Mouse (Mus musculus) thymus, postnatal 14 days (tissue): ENCODE results near the gene Cyp11a1.
A peak's percentile ranks its signal among the peaks of the same experiment; 100 is the strongest.

ENCODE experiments used
- DNase-seq: peaks from one replicate; pipeline ENCODE4 v3.0.0; 2021

The Cyp11a1 gene

DNA sequence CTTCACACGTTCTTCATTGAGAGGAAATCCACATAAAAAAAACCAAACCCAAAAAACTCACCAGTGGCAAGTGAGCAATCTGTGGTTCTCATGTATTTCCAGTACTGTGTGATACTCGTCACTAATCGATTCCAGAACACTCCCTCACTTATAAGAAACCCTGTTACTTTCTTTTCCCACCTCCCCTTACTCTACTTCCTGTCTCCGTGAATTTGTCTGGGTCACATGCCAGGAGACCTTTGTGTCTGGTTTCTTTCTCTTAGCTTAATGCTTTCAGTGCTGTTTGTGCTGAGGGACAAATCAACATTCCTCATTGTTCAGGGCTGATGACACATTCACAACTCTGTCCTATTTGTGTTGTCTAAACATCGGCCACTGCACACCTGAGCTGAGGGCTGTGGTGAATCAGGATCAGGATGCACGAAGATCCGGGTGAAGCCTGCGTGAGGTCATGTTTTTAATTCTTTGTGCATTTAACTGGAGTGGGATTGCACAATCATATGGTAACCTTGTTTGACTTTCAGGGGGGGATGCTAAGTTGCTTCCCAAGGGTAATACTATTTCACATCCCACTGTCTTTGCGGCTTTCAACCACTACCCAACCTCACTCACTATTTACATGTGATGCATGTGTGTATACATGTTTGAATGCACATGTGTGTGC, 33.3 kb upstream of the Cyp11a1 start:
- DNase-seq, result no peak

DNA sequence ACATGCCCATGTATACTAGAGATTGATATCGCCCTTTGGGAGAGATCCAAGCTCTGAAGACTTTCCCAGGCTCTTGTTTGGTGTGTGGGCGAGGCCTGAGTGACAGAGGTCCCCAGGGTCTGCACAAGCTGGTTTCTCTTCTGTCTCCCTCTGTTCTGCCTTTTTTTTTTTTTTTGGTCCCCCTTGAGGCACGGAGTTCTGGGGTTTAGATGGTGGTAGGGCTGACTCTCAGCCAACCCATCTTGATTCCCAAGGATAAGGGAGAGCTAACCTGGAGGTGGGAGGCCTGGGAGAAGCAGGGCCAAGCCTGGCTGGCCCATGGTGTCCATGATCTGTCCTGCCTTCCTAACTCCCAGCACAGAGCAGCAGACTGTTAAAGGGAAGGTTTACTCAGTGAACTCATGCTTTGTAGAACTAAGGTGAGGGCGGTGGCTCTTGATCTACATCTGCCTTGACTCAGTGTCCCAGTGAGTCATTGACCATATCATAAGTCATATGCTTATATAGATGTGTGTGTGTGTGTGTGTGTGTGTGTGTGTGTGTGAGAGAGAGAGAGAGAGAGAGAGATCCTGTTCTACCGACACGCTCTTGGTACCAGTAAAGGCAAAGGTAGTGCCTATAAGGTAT, 32.7 kb upstream of the Cyp11a1 start:
- no peak for DNase-seq

DNA sequence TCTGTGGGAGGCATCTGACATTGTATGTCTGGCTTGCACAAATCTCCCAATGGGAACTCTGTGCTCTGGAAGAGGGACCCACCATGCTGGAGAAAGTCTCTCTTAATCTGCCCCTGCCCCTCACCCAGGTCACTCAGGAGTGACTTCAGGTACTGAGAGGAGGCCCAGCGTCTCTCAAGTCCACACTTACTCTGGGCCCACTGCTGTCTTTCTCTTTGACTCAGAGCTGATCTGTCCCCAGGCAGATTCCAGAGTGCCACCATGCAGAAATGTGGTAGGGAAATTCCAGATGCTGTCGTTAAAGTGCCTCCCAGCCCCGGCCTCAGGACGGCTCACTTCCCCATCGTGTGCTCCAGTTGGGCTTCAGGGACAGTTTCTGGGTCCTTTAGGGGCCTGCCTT, 32.0 kb upstream of the Cyp11a1 start:
- no peak for DNase-seq

DNA sequence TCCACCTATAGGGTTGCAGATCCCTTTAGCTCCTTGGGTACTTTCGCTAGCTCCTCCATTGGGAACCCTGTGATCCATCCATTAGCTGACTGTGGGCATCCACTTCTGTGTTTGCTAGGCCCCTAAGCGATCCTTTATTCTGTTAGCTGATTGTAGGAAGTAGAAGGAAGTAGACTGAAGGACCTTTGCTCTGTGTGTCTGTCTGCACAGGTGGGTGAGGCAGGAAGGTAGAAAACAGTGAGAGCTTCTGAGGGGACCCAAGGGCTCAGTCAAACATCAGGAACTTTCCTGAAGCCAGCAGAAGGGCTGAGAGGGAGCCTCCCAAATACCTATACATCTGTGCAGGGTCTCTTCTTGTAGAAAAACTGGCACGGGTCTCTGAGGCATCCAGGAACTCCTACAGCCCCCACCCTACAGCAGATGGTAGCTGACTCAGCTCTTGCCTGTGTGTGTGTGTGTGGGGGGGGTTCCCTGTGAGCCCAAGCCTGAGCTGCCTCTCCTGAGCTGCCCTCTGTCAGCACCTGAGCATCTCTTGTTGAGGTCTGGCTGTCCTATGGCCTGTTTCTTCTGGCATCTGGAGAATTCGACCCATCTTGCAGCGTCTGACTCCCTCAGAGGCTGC, 30.9 kb upstream of the Cyp11a1 start:
- peak; percentile 62 for DNase-seq

DNA sequence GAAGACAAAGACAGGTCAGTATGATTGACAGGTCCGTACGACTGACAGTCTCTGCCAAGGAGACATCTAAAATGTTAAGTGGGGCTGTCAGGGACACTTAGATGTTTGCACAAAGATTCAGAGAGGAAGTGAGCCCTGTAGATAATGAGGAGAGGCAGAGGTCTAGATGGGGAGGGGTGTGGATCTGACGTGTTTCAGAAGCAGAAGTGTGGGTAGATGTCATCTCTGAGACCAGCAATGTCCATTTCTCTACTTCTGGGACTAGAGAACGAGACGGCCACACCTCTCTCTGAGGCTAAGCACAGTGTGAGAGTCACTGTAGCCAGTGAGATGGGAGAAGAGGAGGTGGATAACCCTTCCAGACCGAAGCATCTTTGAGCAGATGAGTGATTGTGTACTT, 28.2 kb upstream of the Cyp11a1 start:
- DNase-seq, result no peak

DNA sequence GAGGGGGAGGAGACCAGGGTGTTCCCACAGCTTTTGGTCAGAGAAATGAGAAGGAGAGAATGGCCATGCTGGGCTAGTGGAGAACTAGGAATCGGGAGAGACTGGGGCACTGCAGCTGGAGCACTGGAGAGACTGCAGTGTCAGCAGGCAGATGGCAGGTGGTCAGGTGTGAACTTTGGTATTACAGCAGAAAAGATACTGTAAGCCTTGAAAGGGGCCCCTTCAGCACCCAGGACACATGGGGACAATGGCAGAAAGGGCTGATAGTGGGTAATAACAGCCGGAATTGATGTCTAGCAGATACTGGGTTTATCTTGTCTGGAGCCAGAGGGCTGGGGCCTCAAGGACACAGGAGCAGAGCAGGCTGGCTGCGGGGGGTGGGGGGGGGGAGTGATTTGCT, 27.4 kb upstream of the Cyp11a1 start:
- no peak for DNase-seq

DNA sequence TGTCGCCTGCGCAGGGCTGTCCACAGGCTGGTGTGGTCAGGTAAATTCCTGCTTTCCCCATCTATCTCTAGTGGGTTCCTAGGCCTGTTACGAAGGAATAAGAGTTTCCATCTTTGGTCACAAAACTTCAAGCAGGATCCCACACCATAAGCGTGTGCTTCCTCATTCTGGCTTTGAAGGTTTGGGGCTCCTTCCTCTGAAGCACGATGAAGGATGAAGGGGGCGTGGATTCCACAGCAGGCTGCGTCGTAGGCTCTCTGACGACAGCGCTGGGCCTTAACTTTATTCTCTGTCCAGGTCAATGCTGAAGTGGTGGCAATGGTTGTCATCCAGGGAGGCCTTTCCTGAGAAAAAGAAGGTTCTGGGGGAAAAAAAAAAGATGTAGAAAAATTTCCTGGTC, 25.6 kb upstream of the Cyp11a1 start:
- peak; percentile 63 for DNase-seq

DNA sequence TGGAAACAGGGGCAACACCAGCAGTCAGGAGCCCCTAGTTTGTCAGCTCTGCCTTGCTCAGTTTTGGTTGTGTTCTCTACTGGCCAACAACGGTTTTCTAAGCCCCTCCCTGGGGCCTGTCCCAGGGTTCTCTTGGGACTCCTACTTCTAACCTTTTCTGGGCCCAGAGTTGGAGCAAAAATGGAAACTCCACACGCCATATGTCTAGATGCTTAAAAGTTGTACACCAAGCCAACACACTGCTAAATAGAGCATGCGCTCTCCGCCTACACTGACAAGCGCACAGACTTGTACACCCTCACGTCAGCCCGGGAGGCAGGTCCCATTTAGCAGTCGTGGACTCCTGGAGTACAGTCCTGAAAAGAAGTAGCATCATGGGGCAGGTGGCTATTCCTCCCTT, 20.9 kb upstream of the Cyp11a1 start:
- no peak for DNase-seq

DNA sequence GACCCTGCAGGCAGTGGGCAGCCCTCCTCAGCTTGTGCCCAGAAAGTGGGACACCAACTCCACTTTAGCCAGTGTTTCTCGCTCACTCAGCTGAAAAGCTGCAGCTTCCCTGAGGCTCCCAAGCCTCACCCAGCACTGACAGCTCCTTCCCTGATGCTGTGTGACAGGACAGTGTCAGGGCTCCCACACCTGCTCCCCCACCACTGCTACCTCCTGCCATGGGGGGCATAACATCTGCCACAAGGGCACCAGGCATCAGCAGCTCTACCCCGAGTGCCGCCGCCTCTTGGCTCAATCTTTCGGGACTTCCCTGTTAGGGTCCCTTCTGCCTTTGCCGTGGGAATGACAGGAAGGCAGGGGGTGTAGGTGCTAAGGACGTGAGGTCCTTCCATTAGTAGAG, 19.9 kb upstream of the Cyp11a1 start:
- DNase-seq, result peak; percentile 81

DNA sequence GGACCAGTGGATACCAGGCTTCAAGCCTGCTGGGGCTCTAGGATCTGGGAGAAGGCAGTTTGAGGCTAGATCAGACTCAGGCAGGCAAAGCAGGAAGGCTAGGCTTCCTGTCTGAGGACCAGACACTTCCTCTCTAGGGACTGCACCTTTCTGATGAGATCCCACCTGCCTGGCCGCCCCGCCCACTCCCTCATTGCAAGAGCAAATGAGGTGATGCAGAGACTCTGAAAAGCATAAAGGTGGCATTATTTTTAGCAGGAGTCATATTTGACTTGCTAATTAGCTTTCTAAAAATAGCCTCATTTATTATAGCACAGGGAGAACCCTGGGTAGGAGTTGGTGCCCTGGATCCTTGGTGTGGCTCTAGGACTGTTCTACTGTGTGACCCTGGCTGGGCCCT, 18.1 kb upstream of the Cyp11a1 start:
- DNase-seq, result peak; percentile 55

DNA sequence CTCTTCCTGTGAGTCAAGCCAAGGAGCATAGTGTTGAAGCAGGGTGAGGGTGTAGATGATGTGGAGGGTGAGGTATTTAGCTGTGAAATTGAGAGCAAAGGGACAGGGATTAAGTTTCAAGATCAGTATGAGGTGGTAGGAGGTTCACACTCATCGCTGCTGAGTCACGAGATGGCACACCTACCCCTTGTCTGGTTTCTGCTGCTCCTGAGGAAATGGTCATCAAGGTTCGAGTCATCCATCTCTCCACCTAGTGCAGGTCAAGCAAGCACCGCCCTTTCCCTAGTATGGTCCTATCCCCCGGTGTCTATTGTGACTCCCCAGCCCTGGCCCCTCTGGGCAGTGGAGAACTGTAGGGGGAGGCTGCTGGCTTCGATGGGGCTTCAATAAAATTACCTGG, 16.9 kb upstream of the Cyp11a1 start:
- no peak for DNase-seq

DNA sequence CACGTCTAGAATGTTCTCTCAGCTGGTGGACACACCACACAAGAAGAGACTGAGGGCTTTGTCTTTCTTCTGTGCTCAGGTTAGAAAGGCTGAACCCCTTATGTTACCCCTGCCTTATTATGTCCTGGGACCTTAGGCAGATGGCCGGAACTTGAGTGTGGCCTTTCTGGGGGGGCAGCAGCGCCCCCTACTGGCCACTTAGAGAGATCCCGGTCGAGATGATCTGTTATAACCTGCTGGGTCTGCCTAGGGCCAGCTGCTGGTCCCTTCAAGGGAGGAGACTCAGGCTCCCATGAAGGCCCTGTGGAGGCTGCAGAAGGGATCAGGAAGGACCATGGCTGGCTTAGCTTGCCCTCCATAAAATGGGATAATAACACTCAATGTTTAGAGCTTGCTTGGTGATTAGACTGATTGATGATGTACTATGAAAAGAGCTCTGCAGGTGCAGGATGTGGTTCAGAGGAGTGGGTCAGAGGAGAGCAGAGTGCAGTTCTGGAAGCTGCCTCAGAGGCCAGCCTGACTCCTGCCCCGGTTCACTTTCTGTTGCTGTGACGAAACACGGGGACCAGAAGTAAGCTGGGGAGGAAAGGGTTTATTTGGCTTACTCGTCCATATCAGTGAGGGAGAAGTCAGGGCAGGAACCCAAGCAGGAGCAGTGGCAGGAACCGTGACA, 15.6 kb upstream of the Cyp11a1 start:
- peak; percentile 62 for DNase-seq

DNA sequence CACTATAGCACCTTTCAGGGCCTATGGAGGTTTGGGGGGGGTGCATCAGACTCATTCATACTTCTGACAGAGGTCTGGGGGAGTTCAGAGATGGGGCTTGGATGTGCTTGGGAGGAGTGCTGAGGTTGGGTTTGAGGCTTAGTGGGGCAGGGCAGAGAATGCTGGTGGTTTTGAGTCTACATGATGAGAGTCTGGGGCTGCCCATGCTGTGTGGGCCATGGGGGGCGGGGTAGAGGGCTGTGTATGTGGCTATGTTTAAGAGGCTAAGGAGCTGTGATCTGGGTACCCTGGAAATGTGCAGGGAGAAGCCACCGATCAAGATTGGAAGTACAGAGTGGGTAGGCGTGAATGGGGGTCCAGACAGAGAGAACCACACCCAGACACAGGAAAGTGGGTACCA, 14.2 kb upstream of the Cyp11a1 start:
- peak; percentile 36 for DNase-seq

DNA sequence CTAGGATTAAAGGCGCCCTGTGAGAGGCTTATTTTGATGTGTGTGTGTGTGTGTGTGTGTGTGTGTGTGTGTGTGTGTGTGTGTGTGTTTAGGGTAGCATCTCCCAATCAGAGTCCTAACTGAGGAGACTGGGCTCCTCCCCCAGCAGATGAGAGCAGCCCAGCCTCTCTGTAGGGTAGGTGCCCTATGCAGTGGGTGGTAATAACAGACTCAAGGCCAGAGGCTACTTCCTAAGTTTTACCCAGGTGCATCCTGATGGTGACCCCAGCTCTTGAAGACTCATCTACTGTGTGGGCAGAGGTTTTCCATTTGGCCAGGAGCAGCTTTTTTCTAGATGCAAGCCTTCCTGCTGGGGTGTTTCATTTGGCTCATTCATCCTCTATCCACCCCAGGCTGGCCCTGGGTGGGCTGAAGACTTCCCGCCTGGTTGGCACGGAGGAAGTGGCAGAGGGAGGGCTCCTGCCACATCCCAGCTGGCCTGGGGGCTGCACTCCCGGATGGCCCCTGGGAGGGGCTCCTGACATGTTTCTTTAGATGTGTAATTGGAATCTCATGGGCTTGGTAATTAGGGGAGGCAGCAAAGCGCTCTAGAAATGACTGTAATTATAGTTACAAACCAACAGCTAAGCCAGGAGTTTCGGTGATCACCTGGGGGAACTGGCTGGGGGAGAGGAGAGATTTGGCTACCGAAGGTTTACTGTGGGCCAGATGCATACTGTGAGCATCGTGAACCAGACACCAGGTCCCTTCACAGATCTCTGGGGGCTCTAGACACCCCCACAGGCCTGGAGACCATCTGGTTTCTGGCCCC, 13.2 kb upstream of the Cyp11a1 start:
- peak; percentile 30 for DNase-seq

DNA sequence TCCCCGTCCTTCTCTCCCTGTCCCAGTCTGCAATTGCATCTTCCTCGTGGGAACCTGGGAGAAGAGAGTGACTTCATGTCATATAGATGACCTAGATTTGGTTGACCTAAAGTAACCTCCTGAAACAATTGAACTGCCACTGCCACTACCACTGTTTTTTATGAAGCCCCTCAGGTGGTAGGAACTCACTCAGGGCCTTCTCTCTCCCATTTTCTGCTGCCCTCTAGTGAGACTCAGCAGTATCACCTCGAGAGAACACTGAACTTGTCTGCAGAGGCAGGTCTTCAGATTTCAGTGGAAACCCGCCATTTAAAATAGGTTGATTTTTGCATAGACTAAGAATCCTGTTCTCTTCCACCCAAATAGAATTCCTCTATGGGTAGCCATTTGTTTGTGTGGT, 10.9 kb upstream of the Cyp11a1 start:
- DNase-seq, result peak; percentile 85

DNA sequence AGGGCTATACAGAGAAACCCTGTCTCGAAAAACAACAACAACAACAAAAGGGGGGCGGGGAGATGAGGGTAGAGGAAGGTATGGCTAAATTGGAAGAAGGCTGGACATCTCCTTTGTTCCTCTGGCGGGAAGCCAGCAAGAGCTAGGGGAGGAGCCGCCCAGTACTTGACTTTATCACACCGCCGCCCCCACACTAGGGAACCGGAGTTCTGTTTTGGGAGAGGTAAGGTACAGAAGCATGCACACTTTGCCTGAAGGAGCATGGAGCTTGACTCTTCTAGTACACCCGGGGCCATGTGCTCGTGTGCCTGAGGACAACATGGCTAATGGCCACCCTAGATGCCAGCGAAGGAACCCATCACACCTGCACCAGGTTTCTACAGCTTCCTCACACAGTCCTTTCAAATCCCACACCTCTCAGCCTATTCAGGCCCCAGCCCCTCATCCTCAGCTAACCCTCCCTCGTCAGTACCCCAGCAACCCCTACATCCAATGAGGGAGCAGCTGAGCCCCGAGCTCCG, 8.6 kb upstream of the Cyp11a1 start:
- peak; percentile 95 for DNase-seq

DNA sequence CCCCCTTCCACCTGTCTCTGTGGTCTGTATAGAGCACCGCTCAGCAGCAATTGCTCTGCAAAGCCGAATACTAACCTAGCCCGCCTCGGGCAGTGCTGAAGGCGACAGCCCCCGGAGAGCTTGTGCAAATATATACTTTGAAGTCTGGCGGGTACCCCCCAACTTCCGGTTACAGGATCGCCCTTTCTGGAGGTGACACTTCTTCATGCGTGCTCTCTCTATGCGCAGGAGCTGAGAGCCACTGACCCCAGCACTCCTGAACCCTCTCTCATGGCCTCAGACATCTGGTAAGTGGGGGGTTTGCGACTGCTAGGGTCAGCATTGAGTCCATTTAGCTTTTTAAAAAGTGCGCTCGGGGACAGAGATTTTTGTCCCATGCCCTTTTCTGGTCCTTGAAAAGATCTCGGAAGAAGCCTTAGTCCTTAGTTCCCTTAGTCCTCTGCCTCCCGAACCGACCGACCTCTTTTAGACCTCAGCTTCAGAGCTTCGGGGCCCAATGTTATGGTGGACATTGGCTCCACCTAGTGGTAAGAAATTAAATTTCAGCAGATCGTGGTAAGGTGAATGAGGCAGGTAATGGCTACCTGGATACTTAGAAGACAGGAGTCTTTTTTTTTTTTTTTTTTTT, 8.1 kb upstream of the Cyp11a1 start:
- peak; percentile 80 for DNase-seq

DNA sequence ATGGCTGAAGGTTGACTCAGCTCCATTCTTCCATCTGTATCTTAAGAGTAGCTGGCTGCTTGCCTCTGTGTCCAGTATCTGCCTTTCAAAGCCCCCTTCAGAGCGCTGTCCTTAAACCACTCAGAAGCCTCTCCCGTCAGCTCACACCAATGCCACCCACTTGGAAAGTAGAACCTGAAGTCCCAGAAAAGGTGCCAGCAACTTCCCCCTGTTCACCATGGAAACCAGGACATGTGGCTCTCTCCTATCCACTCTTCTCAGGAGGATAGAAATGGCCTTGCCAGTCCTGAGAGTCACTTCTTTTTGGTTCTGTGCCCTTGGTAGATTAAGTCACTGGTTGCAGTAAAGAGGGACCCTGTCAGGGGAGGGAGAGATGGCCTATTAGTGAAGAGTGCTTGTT, 7.5 kb upstream of the Cyp11a1 start:
- peak; percentile 30 for DNase-seq

DNA sequence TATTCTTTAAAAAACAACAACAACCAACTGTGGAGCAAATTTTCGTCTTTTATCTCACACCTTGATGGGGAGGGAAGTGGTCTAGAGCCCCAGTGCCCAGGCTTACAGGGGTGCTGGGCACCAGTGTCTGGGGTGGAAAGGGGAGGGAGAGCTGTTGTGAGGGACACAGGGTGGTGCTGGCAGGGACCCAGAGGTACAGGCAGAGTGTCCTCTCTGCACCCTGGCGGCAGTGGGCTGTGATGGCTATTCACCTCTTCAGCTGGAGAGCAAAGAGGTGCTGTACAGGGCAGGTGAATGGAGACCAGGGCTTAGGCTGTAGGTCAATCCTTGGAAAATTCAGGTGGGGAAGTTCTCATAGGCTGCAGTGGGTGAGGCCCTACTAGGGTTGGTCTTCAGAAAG, 6.5 kb upstream of the Cyp11a1 start:
- no peak for DNase-seq

DNA sequence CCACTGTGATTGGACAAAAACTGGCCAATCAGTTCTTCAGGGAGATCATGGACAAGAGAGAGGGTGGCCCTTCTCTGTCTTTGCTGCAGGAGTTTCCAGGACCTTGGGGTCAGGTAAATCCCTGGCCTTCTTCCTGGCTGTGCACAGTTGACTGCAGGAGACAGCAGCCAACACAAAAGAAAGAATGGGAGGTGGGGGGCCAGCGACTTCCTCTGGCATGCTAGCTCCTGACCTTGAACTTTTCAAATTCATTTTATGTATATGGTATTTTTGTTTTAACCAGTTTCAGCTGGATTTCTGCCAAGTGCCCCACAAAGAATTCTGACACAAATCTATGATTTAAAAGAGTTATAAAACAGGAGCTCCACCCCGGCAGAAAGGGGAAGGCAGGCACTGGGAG, 2.9 kb upstream of the Cyp11a1 start:
- DNase-seq, result no peak

DNA sequence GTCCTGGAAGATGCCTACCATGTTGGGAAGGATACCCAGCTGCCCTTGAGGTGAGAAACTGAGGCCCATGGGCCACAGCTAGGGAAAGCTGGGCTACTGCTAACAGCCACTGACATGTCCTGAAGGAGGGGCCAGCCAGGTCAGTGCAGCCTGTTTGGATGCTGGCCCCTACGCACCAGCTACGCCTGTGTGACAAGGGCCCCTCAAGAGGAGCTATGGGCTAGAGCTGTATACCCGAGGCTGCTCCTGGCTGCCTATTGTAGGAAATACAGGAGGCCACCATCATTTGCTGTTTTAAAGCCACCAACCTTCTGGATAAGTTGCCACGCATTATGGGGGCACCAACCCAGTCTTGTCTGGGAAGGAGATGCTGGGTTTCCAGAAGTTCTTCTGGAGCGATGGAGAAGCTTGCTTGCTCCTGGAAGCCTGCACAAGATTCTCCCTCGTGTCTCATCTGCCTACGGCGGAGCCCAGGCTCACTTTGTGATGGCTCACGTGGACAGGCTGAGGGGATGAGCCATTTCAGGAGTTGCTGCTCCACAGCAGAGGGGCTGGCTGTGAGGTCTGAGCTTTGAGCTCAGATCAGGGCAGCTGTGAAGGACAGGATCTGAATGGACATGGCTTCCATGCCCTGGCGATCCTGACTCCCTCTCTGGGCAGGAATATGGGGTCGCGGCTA, 2.3 kb downstream of the Cyp11a1 start:
- no peak for DNase-seq

DNA sequence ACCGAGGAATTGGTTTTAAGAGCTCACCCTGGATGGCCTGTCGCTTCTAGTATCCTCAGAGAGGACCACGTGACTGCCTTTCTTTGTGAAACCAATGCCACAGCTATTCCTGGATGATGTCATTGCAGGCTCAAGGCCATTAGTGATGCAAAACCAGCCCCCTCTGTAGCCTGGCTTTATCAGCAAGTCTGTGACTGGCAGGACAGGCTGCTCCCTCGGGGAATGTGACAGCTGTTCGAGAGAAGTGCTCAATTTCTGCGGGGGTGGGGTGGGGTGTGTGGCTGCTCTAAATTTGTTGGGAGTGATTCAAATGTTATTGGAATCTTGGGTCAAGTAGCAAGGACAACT, 2.8 kb downstream of the Cyp11a1 start:
- no peak for DNase-seq
